Mouse (Mus musculus) hindbrain, embryonic 16.5 days (tissue): ENCODE results near the gene Dhrs7b. TPM values are rescaled to one million over a fixed set of nuclear protein-coding genes. Genes with fewer than 3 reads are reported as not detected.
A peak's percentile ranks its signal among the peaks of the same experiment; 100 is the strongest.

ENCODE experiments used
- ATAC-seq: fragments of 200-750 bp; cut with Nextera tagmentation; 2 replicates; pipeline ENCODE4 v1.8.0; 2017; ENCODE audit warnings: moderate TSS enrichment, moderate library complexity
- H3K27ac ChIP-seq: fragments of 300-500 bp; sonication (generic); 2 replicates; pipeline ENCODE4 v1.5.1; 2014; ENCODE audit warnings: low read depth, mild to moderate bottlenecking, control low read depth, low read length, moderate library complexity
- H3K27me3 ChIP-seq: fragments of 300-500 bp; sonication (generic); replicated peaks from 2 replicates; pipeline ENCODE4 v1.6.1; 2014; ENCODE audit warnings: low read length; ENCODE audit not compliant: control insufficient read depth, insufficient read depth
- H3K36me3 ChIP-seq: fragments of 300-500 bp; sonication (generic); 2 replicates; pipeline ENCODE4 v1.6.1; 2014; ENCODE audit warnings: mild to moderate bottlenecking, low read length, moderate library complexity, mixed read lengths; ENCODE audit not compliant: control insufficient read depth, insufficient read depth
- H3K4me1 ChIP-seq: fragments of 300-500 bp; sonication (generic); 2 replicates; pipeline ENCODE4 v1.6.1; 2014; ENCODE audit warnings: low read depth, low read length; ENCODE audit not compliant: control insufficient read depth, insufficient read depth
- H3K4me2 ChIP-seq: fragments of 300-500 bp; sonication (generic); 2 replicates; pipeline ENCODE4 v1.6.1; 2014; ENCODE audit warnings: mild to moderate bottlenecking, low read length, control low read depth, moderate library complexity
- H3K4me3 ChIP-seq: fragments of 300-500 bp; sonication (generic); 2 replicates; pipeline ENCODE4 v1.5.1; 2014; ENCODE audit warnings: mild to moderate bottlenecking, low read length, control low read depth, moderate library complexity
- H3K9ac ChIP-seq: fragments of 300-500 bp; sonication (generic); 2 replicates; pipeline ENCODE4 v1.6.1; 2014; ENCODE audit warnings: low read depth, mild to moderate bottlenecking, control low read depth, low read length, moderate library complexity
- H3K9me3 ChIP-seq: fragments of 300-500 bp; sonication (generic); 2 replicates; pipeline ENCODE4 v1.6.1; 2014; ENCODE audit warnings: mild to moderate bottlenecking, low read length, moderate library complexity; ENCODE audit not compliant: control insufficient read depth
- whole genome bisulfite sequencing: fragments of 180-500 bp; shearing (Covaris S2); extraction: QIAGEN DNeasy Blood & Tissue Kit; methylation state at CpG from one replicate; pipeline ENCODE4 v1.1.7; 2014; 5-methylcytosine and 5-hydroxymethylcytosine counted together
- polyA plus RNA-seq: library from polyadenylated mRNA; unstranded; fragments of >200 nt; fragmentation: Nextera tagmentation; extraction: Ambion mirVana; gene quantifications from 2 replicates; pipeline ENCODE4 v1.2.1, GENCODE M21; 2015

The Dhrs7b gene
- 36.9 and 39.3 TPM in 2 replicates for polyA plus RNA-seq

DNA sequence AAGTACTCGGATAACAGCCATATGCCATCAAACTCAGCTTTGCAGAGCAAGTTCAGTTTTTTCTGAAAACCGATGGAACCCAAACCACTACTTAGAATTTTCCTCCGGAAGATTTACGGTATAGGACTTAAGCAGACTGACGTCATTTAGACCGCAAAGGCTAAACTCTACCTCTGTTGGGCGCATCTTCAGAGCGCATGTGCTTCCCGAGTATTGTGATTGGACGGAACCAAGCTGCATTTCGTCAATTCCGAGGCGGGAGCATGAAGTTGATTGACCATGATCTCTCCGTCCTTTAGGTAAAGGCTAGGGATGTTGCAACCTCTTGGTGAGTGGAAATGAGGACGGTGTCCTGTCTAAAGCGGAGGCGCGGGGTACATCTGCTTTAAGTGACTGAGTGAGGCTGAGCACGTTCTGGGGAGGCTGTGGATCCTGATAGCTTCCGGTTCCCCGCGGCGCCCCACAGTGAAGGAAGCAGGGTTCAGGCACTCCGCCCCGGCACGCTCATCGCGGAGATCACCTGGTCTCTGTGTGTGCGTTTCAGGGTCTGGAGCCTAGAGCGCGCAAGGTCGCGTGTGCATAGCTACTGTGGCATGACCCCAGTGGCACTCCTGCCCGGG lies at the start of gene Dhrs7b:
Gene Dhrs7b (plus strand): TSS at position 199 of the 620 bp plus-strand sequence.
- under 1% methylated on average over 34 of the region's 34 CpGs for WGBS

DNA sequence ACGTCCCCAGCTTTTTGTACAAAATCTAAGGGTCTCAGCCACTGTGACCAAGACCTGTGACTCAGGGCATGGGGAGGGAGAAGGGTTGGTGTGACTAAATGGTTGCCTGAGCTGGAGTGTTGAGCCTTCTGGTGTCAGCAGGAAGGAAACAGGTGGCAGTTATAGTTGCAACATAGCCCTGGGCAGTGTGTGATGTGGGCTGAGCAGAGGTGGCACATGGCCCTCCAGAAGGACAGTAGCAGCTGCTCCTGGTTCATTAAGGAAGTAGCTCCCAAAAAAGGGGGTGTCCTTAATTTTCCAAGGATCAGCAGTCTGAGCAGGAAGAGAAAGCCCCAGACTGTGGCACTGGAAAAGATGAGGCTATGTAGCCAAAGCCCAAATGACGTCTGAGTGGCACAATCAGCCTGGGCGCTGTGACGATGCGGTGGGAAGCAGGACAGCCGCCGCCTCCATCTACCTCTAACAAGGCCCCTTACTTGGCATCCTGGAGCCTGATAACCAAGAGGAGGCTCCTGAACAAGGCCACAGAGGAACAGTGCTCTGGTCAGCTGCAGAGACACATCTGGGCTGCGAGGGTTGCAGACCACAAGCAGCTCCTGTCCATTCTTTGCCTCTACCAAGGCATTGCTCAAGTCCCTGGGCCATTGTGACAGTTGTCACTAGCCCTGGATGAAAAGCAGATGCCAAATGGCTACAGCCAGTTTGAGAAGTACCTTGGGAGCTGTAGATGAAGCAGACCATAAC lies 46.1 kb upstream of the Dhrs7b start:
- peaks cover 29% of the 10 kb centered on the region for H3K36me3 ChIP-seq
- H3K9ac ChIP-seq: no peak overlapping the region
- WGBS: 95% methylated on average over 8 of the region's 8 CpGs

More for the DNA sequence above, at the start of gene Dhrs7b:
- Histone ChIP-seq H3K9ac (peak within 1 kb of the TSS; percentile 83), H3K4me2 (peak within 1 kb of the TSS; percentile 82), H3K27ac (peak within 1 kb of the TSS; percentile 89), H3K4me1 (peaks cover 7% of the 10 kb centered on the region), H3K36me3 (no peaks in the 10 kb centered on the region), H3K27me3 (no peaks in the 10 kb centered on the region), H3K9me3 (no peaks in the 10 kb centered on the region), H3K4me3 (peak within 1 kb of the TSS; percentile 86)
- ATAC-seq: peak; percentile 99

DNA sequence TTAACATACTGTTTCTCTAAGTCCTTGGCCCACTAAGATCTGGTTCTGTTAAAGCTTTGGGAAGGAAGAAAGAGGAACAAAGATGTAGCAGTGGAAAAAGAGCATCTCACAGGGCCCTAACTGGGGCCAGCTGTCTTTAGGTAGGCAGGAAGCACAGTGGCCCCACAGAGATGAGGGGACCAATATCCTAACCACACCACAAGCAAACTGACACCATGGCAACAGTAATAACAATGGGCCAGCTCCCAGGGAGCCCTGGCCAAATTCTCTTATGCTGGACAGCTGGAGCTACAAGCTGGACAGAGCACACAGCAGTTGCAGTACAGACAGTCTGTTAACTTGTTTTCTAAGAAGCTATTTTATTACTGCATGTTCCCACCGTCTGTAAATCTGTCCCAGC lies 42.8 kb upstream of the Dhrs7b start:
- Histone ChIP-seq H3K36me3 (peaks cover 32% of the 10 kb centered on the region), H3K4me3 (no peak overlapping the region), H3K9ac (no peak overlapping the region), H3K4me2 (no peak overlapping the region), H3K27ac (no peak overlapping the region), H3K9me3 (no peaks in the 10 kb centered on the region), H3K4me1 (peaks cover under 1% of the 10 kb centered on the region), H3K27me3 (no peaks in the 10 kb centered on the region)
- 30% methylated on average over 1 of the region's 1 CpGs for WGBS
- ATAC-seq: no peak

More for the DNA sequence above, 46.1 kb upstream of the Dhrs7b start:
- H3K9me3 ChIP-seq: no peaks in the 10 kb centered on the region
- no peak overlapping the region for H3K4me3 ChIP-seq
- H3K4me1 ChIP-seq: peaks cover 33% of the 10 kb centered on the region
- no peak for ATAC-seq
- no peak overlapping the region for H3K4me2 ChIP-seq
- H3K27me3 ChIP-seq: no peaks in the 10 kb centered on the region
- no peak overlapping the region for H3K27ac ChIP-seq

DNA sequence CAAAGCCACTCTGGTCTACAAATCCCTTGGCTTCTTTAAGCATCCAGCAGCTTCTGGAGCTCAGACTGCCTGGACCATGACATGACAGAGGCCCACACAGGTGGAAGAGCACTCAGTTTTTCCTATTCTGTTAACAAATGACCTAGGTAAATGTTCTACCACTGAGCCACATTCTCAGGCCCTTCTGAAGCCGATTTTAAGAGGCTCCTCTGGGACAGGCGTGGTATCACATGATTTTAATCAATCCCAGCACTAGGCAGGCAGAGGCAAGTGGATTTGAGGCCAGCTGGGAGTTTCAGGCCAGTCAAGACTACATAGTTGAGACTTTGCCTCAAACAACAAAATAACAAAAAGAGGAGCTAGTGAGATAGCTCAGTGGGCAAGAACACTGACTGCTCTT lies 40.0 kb upstream of the Dhrs7b start:
- no peak overlapping the region for H3K4me2 ChIP-seq
- no peaks in the 10 kb centered on the region for H3K4me1 ChIP-seq
- no peaks in the 10 kb centered on the region for H3K27me3 ChIP-seq
- peaks cover 13% of the 10 kb centered on the region for H3K36me3 ChIP-seq
- no peak overlapping the region for H3K9ac ChIP-seq
- ATAC-seq: no peak
- H3K9me3 ChIP-seq: no peaks in the 10 kb centered on the region
- no peak overlapping the region for H3K27ac ChIP-seq
- H3K4me3 ChIP-seq: no peak overlapping the region
- 89% methylated on average over 2 of the region's 2 CpGs for WGBS

DNA sequence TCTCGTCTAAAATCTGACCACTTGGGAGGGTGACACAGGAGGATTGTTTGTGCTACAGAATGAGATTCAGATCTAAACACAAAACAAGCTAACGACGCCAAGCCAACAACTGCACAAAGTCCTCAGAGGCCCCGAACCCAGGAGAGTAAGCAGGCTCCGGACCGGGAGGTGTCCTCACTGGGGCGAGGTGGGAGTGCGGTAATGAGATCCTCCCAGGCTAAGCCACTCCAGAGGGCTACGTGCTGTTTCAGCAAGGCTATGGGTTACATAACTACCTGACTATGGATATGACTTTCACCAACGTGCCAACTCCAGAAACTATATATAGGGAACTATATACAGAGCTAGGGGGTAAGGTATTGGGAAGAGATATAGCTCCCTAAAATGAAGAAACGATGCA lies 34.1 kb upstream of the Dhrs7b start:
- WGBS: 93% methylated on average over 11 of the region's 11 CpGs
- ATAC-seq: no peak
- no peak overlapping the region for H3K4me3 ChIP-seq
- H3K27me3 ChIP-seq: no peaks in the 10 kb centered on the region
- H3K9me3 ChIP-seq: no peaks in the 10 kb centered on the region
- H3K27ac ChIP-seq: no peak overlapping the region
- H3K4me1 ChIP-seq: no peaks in the 10 kb centered on the region
- no peaks in the 10 kb centered on the region for H3K36me3 ChIP-seq
- no peak overlapping the region for H3K4me2 ChIP-seq
- H3K9ac ChIP-seq: no peak overlapping the region

DNA sequence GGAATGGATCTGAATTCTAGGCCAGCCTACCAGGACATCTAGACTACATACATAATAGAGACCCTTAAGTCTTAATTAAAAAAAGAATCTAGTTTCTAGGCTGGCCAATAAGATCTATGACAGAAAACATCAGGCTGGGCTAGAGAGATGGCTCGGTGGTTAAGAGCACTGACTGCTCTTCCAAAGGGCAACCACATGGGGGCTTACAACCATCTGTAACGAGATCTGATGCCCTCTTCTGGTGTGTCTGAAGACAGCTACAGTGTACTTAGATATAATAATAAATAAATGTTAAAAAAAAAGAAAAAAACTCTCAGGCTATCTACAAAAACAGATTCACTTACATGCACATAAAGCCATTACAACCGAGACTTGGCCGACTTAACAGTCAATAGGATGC lies 30.5 kb upstream of the Dhrs7b start:
- Histone ChIP-seq H3K27me3 (no peaks in the 10 kb centered on the region), H3K4me2 (no peak overlapping the region), H3K4me3 (no peak overlapping the region), H3K27ac (no peak overlapping the region), H3K4me1 (no peaks in the 10 kb centered on the region), H3K36me3 (no peaks in the 10 kb centered on the region), H3K9me3 (no peaks in the 10 kb centered on the region), H3K9ac (no peak overlapping the region)
- ATAC-seq: no peak
- 85% methylated on average over 4 of the region's 4 CpGs for WGBS

DNA sequence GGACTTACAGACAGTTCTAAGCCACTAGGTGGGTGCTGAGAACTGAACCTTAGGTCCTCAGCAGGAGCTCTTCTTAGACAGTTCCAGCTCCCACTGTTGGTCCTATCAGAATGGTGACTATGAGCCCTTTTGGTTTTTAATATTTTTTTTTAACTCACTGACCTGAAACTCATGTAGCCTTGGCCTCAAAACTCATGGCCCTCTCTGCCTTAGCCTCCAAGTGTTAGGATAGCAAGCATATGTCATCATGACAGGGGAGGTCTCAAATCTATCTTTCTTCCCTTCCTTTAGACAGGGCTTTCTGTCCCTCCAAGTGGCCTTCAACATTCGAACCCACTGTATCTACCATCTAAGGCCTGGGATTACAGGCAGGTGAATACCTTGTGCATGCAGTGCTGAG lies 29.5 kb upstream of the Dhrs7b start:
- no peak overlapping the region for H3K9ac ChIP-seq
- H3K27me3 ChIP-seq: no peaks in the 10 kb centered on the region
- no peak overlapping the region for H3K27ac ChIP-seq
- no peak overlapping the region for H3K4me2 ChIP-seq
- H3K36me3 ChIP-seq: no peaks in the 10 kb centered on the region
- H3K9me3 ChIP-seq: no peaks in the 10 kb centered on the region
- H3K4me3 ChIP-seq: no peak overlapping the region
- 79% methylated on average over 1 of the region's 1 CpGs for WGBS
- no peaks in the 10 kb centered on the region for H3K4me1 ChIP-seq
- no peak for ATAC-seq

DNA sequence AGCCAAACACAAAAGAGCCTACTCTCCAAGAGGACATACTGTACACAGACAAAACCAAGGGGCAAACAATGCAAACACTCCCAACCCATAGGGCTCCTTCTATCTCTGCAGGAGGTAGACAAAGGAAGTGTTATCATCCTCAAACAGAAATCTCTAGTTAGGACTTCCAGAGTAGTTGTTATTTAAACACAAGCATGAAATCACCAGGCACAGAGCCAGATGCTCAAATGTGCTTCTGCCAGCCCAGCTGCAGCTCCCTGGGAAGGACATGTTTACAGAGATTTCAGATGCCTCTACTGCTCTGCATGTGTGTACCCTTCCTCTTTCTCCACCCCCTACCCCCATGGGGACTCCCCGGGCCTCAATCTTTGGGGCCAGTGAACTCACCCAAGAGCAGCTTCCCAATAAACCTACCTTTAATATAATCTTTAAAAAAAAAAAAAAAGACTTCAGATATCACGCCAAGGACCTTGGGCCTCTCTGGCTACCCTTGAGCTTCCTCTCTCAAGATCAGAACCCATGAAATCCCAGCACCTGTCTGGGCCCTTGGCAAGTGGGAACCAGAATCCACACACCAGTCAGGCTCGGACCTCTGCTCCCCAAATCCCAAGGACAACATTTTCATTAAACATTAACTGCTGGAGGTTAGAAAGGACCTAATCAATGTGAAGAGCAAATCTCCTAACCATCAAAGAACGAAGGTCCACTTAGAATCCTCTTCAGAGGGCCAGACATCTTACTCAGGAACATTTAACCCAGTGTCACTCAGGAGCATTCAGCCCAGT lies 22.0 kb upstream of the Dhrs7b start:
- ATAC-seq: no peak
- 68% methylated on average over 4 of the region's 4 CpGs for WGBS
- Histone ChIP-seq H3K9me3 (no peaks in the 10 kb centered on the region), H3K4me2 (no peak overlapping the region), H3K27me3 (no peaks in the 10 kb centered on the region), H3K27ac (no peak overlapping the region), H3K9ac (no peak overlapping the region), H3K36me3 (no peaks in the 10 kb centered on the region), H3K4me3 (no peak overlapping the region), H3K4me1 (peaks cover 5% of the 10 kb centered on the region)

DNA sequence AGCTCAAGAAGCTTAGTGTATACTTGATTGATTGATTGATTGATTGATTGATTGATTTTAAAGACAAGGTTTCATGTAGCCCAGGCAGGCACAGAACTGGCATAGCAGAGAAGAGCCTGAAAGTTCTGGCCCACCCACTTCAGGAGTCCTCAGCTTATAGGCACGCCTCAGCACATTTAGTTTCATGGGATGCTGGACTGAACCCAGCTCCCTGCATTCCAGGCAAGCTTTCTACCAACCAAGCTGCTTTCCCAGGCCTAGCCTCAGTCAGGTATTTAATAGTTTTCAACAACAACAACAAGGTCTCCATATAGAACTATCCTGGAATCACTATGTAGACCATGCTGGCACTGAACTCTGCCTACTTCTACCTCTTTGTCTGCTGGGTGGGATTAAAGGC lies 20.9 kb upstream of the Dhrs7b start:
- ATAC-seq: no peak
- Histone ChIP-seq H3K36me3 (no peaks in the 10 kb centered on the region), H3K9ac (no peak overlapping the region), H3K27me3 (no peaks in the 10 kb centered on the region), H3K9me3 (no peaks in the 10 kb centered on the region), H3K4me2 (no peak overlapping the region; the same call in 1 of the 2 replicates), H3K4me1 (peaks cover 5% of the 10 kb centered on the region), H3K4me3 (no peak overlapping the region), H3K27ac (no peak overlapping the region)
- 71% methylated on average over 1 of the region's 1 CpGs for WGBS
